Mouse (Mus musculus): ENCODE measurements around the gene Ltb4r2.

- TF ChIP-seq CTCF (IDR thresholded peaks at IDR 0.05; ENCODE audit: borderline replicate concordance, insufficient read depth, low read length) (no peak), POLR2A (IDR thresholded peaks at IDR 0.05; ENCODE audit: low read depth, low read length) (no peak)
Observed at GRCm38 (mm10) chr14:55780736-55781135, 19.5 kb downstream of the Ltb4r2 start.

Data from embryonic fibroblast, embryonic 13.5 days (primary cell).